Mouse (Mus musculus) heart, embryonic 11.5 days (tissue): Measurements from ENCODE around the gene Ywhaq. TPM values are rescaled to one million over a fixed set of nuclear protein-coding genes. Genes with fewer than 3 reads are reported as not detected.

ENCODE experiments used
- polyA plus RNA-seq: library from polyadenylated mRNA; unstranded; fragments of >200 nt; fragmentation: Nextera tagmentation; extraction: Ambion mirVana; gene quantifications from 2 replicates; pipeline ENCODE4 v1.2.1, GENCODE M21; 2014

Ywhaq gene
- polyA plus RNA-seq, 1 experiment from 2014 or later = 608 TPM

Other genes with a start within 250 kb of the Ywhaq start
- gene Cpsf3, start 132.2 kb downstream of the Ywhaq start, polyA plus RNA-seq = 80.7 and 88.5 TPM in 2 replicates
- gene Itgb1bp1, start 131.4 kb downstream of the Ywhaq start, polyA plus RNA-seq = 36.6 and 41.6 TPM in 2 replicates
- gene Iah1, start 101.2 kb downstream of the Ywhaq start, polyA plus RNA-seq = 42.9 and 50.2 TPM in 2 replicates
- gene Adam17, start 44.0 kb downstream of the Ywhaq start, polyA plus RNA-seq = 28.7 and 36.0 TPM in 2 replicates